Mouse (Mus musculus) naive thymus-derived CD4-positive, alpha-beta T cell, adult 5 months (primary cell): ENCODE results near the gene Zc3h12b. TPM values are rescaled to one million over a fixed set of nuclear protein-coding genes. Genes with fewer than 3 reads are reported as not detected.

Experiments
- polyA plus RNA-seq: library from polyadenylated mRNA; unstranded; fragments of 100-300 nt; shearing (Covaris generic); gene quantifications from one replicate; pipeline ENCODE4 v1.2.1, GENCODE M21; 2017

Gene Zc3h12b
- polyA plus RNA-seq, result 2.3 TPM

GRCm38 (mm10) chrX:95711227-95712111 is at the start of gene Zc3h12b:
Gene Zc3h12b (plus strand): TSS chrX:95711678.

GRCm38 (mm10) chrX:95956497-95957293 is 245.2 kb downstream of the Zc3h12b start, which contains the start of gene Las1l:
Gene Las1l (minus strand): TSS chrX:95956962.

Other genes starting within 250 kb of the Zc3h12b start
- not detected for gene Asb12, start 153.7 kb upstream of the Zc3h12b start, polyA plus RNA-seq
- gene Pfn5, start 153.6 kb upstream of the Zc3h12b start, polyA plus RNA-seq, result not detected
- gene Zc4h2, start 53.2 kb upstream of the Zc3h12b start, polyA plus RNA-seq, result 3.3 TPM
- 150 TPM for gene Las1l, start 245.3 kb downstream of the Zc3h12b start, polyA plus RNA-seq